Mouse (Mus musculus): ENCODE measurements around the gene Echs1. TPM values are rescaled to one million over a fixed set of nuclear protein-coding genes. Genes with fewer than 3 reads are reported as not detected.

Echs1 gene
- total and polyA plus RNA-seq, 3 experiments: 43.3 to 72.0 (median 47.8) TPM

DNA sequence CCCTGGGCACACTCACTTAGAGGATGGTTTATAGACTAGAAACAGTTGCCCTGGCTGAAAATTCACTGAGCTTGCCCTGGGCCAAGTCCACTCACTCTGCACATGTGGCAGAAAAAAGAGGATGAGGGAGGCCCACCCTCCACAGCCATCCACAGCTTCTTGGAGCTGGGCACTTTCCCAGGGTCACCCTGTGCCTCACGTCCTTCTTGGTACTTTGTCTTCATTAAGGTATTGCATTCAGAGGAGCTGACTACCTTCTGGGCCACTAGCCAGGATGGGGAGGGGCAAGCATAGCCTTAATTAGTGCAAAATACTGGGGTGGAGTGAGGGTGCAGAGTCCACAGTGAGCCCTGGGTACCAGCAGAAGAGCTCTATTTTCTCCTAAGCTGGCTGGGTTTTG, 20.7 kb downstream of the Echs1 start:
- in situ Hi-C loops (cut with MboI; ENCODE audit: low pct_ligation_motif_present, low pct_unique_long_range_greater_than_20kb, low sequenced_read_pairs) (loop anchor here (5.0 to 25.0 kb wide), 2 partner anchors 42 to 742 kb away; partner anchors contain the start of genes Mtg1, Odf3, Scgb1c1 and Urah), dilution Hi-C loops (cut with MboI; ENCODE audit: extremely low pct_ligation_motif_present, extremely low pct_unique_long_range_greater_than_20kb, low sequenced_read_pairs) (no loop called here)
- Histone ChIP-seq H3K27ac (ENCODE audit: insufficient read depth, low read depth) (no peak overlapping the region), H3K36me3 (replicated peaks in 1 of 2; ENCODE audit: control insufficient read depth in 1 of 2, insufficient read depth in 1 of 2, low read length in 1 of 2) (no peaks in the 10 kb centered on the region), H3K9me3 (replicated peaks; ENCODE audit: low read length) (no peaks in the 10 kb centered on the region), H3K4me2 (ENCODE audit: insufficient read depth, low read depth, poor library complexity, severe bottlenecking) (no peak overlapping the region), H3K27me3 (replicated peaks) (no peaks in the 10 kb centered on the region), H3K79me2 (replicated peaks; ENCODE audit: control insufficient read depth, extremely low read depth, insufficient read depth, poor library complexity, severe bottlenecking) (no peaks in the 10 kb centered on the region), H3K4me3 (replicated peaks in 1 of 3; ENCODE audit: low read depth in 2 of 3, low read length in 2 of 3, poor library complexity in 1 of 3) (no peak overlapping the region), H3K4me1 (ENCODE audit: control insufficient read depth in 1 of 2, insufficient read depth in 2 of 2) (peaks cover 0 to 10% of the 10 kb centered on the region in 2 experiments; a peak in 1 of 4 replicates), H3K9ac (ENCODE audit: insufficient read depth, low read depth) (no peak overlapping the region)
- no peak for DNase-seq (ENCODE audit: extremely low read depth)
- no peak for TF ChIP-seq POLR2AphosphoS2 (IDR thresholded peaks at IDR 0.05; ENCODE audit: low read depth, low read length)
- TF ChIP-seq UBTF (IDR thresholded peaks at IDR 0.05; ENCODE audit: low read depth, low read length): no peak
- no peak for TF ChIP-seq RCOR1 (conservative IDR thresholded peaks at IDR 0.05; ENCODE audit: low read depth, low read length)

DNA sequence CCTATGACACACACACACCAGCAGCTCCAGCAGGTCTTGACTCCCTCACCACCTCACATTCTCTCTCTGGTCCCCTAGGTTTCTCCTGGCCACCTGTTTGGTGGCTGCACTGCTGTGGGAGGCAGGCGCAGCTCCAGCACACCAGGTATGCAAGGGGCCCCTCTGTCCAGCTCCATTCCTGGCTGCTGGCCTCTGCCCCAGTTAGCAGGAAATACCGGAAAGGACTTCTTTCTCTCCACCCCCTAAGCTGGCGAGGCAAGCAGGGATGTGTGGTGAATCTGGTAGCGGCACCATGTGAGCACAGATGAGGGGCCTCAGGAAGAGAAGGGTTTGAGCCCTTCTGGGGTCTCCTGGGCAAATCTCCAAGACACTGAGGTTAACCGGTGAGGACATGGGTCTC, 21.3 kb downstream of the Echs1 start:
- DNase-seq (ENCODE audit: extremely low read depth): no peak
- H3K4me2 ChIP-seq (ENCODE audit: insufficient read depth, low read depth, poor library complexity, severe bottlenecking): no peak overlapping the region
- TF ChIP-seq JUN (IDR thresholded peaks at IDR 0.05; ENCODE audit: insufficient read depth, low read depth, low read length) (no peak), ZNF384 (IDR thresholded peaks at IDR 0.05; ENCODE audit: low read depth, low read length) (no peak), POLR2AphosphoS2 (IDR thresholded peaks at IDR 0.05; ENCODE audit: low read depth, low read length) (no peak), USF2 (conservative IDR thresholded peaks at IDR 0.05; ENCODE audit: low read depth, low read length) (no peak), BHLHE40 (IDR thresholded peaks at IDR 0.05; ENCODE audit: low read depth, low read length) (no peak), MAZ (IDR thresholded peaks at IDR 0.05; ENCODE audit: low read depth, low read length) (no peak)
- peaks cover 0 to 10% of the 10 kb centered on the region in 2 experiments; a peak in 1 of 4 replicates for H3K4me1 ChIP-seq (ENCODE audit: control insufficient read depth in 1 of 2, insufficient read depth in 2 of 2)
- H3K9ac ChIP-seq (ENCODE audit: insufficient read depth, low read depth): no peak overlapping the region
- H3K79me2 ChIP-seq (replicated peaks; ENCODE audit: control insufficient read depth, extremely low read depth, insufficient read depth, poor library complexity, severe bottlenecking): no peaks in the 10 kb centered on the region
- H3K27me3 ChIP-seq (replicated peaks): no peaks in the 10 kb centered on the region
- no peak overlapping the region for H3K4me3 ChIP-seq (replicated peaks in 1 of 3; ENCODE audit: low read depth in 2 of 3, low read length in 2 of 3, poor library complexity in 1 of 3)
- no peaks in the 10 kb centered on the region for H3K9me3 ChIP-seq (replicated peaks; ENCODE audit: low read length)
- in situ Hi-C loops (cut with MboI; ENCODE audit: low pct_ligation_motif_present, low pct_unique_long_range_greater_than_20kb, low sequenced_read_pairs): loop anchor here (5.0 to 25.0 kb wide), 2 partner anchors 42 to 742 kb away; partner anchors contain the start of genes Mtg1, Odf3, Scgb1c1 and Urah
- dilution Hi-C loops (cut with MboI; ENCODE audit: extremely low pct_ligation_motif_present, extremely low pct_unique_long_range_greater_than_20kb, low sequenced_read_pairs): no loop called here
- H3K36me3 ChIP-seq (replicated peaks in 1 of 2; ENCODE audit: control insufficient read depth in 1 of 2, insufficient read depth in 1 of 2, low read length in 1 of 2): no peaks in the 10 kb centered on the region
- no peak overlapping the region for H3K27ac ChIP-seq (ENCODE audit: insufficient read depth, low read depth)

DNA sequence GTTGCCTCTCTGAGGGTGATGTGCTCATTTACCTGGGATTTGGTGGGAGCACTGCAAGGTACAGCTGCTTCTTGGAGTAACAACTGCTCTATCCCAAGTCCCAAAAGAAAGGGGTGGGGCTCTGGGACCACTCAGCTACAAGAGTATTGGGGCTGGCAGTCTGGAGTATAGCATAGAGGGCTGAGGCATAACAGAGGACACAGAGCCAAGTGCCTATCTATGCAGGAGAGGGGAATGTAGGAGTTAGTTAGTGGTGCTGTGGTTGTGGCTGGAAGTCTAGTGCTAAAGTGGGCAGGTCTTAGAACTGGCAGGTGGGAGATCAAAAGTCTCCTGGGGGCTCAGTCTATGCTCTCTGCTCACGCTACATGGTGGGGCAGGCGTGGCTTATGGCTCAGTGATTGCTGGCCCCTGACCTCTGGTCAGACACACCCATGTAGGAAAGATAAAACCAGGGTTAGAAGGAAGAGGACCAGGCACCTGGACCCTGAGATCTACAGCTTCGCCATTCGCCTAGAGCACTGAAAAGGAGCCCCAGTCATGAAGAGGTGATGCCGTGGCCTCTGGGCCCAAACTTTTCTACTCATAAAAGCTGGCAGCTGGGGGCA, 23.2 kb downstream of the Echs1 start, which contains the start of gene Prap1:
TSS of gene Prap1 (plus strand) at position 472 of the 605 bp plus-strand sequence.
- H3K9me3 ChIP-seq (replicated peaks; ENCODE audit: low read length): no peaks in the 10 kb centered on the region
- no peaks in the 10 kb centered on the region for H3K79me2 ChIP-seq (replicated peaks; ENCODE audit: control insufficient read depth, extremely low read depth, insufficient read depth, poor library complexity, severe bottlenecking)
- dilution Hi-C loops (cut with MboI; ENCODE audit: extremely low pct_ligation_motif_present, extremely low pct_unique_long_range_greater_than_20kb, low sequenced_read_pairs): no loop called here
- H3K36me3 ChIP-seq (replicated peaks in 1 of 2; ENCODE audit: control insufficient read depth in 1 of 2, insufficient read depth in 1 of 2, low read length in 1 of 2): no peaks in the 10 kb centered on the region
- no peaks in the 10 kb centered on the region for H3K27me3 ChIP-seq (replicated peaks)
- no peak within 1 kb of the TSS for H3K4me3 ChIP-seq (replicated peaks in 1 of 3; ENCODE audit: low read depth in 2 of 3, low read length in 2 of 3, poor library complexity in 1 of 3)
- in situ Hi-C loops (cut with MboI; ENCODE audit: low pct_ligation_motif_present, low pct_unique_long_range_greater_than_20kb, low sequenced_read_pairs): loop anchor here (25.0 kb wide), 1 partner anchor 744 kb away; the partner anchor contains the start of genes Odf3, Scgb1c1 and Urah
- no peak within 1 kb of the TSS; the same call in 1 of the 2 replicates for H3K27ac ChIP-seq (ENCODE audit: insufficient read depth, low read depth)
- no peak for TF ChIP-seq MYC (IDR thresholded peaks at IDR 0.05; ENCODE audit: low read depth, low read length)
- no peak for TF ChIP-seq RAD21 (IDR thresholded peaks at IDR 0.05; ENCODE audit: low read depth, low read length)
- no peak for TF ChIP-seq UBTF (IDR thresholded peaks at IDR 0.05; ENCODE audit: low read depth, low read length)
- no peak for TF ChIP-seq RCOR1 (conservative IDR thresholded peaks at IDR 0.05; ENCODE audit: low read depth, low read length)
- no peak for TF ChIP-seq TCF12 (IDR thresholded peaks at IDR 0.05; ENCODE audit: low read depth, low read length)
- TF ChIP-seq MAFK (IDR thresholded peaks at IDR 0.05; ENCODE audit: insufficient replicate concordance, low read length): no peak
- TF ChIP-seq ZKSCAN1 (IDR thresholded peaks at IDR 0.05; ENCODE audit: borderline replicate concordance, low read depth, low read length): no peak
- TF ChIP-seq SIN3A (IDR thresholded peaks at IDR 0.05; ENCODE audit: low read length): no peak
- TF ChIP-seq MAZ (IDR thresholded peaks at IDR 0.05; ENCODE audit: low read depth, low read length): no peak
- TF ChIP-seq BHLHE40 (IDR thresholded peaks at IDR 0.05; ENCODE audit: low read depth, low read length): no peak
- TF ChIP-seq EP300 (IDR thresholded peaks at IDR 0.05; ENCODE audit: low read length): no peak
- no peak within 1 kb of the TSS for H3K4me2 ChIP-seq (ENCODE audit: insufficient read depth, low read depth, poor library complexity, severe bottlenecking)
- peaks cover 0 to 10% of the 10 kb centered on the region in 2 experiments; a peak in 1 of 4 replicates for H3K4me1 ChIP-seq (ENCODE audit: control insufficient read depth in 1 of 2, insufficient read depth in 2 of 2)
- no peak for DNase-seq (ENCODE audit: extremely low read depth)
- H3K9ac ChIP-seq (ENCODE audit: insufficient read depth, low read depth): no peak within 1 kb of the TSS

Measured in CH12.LX (cell line).